Mouse (Mus musculus) gastrocnemius, adult 18-20 months (tissue): ENCODE results near the gene Pgpep1. TPM values are rescaled to one million over a fixed set of nuclear protein-coding genes. Genes with fewer than 3 reads are reported as not detected.

Source experiments
- DNase-seq: peaks from one replicate; pipeline ENCODE4 v3.0.0; 2021; ENCODE audit warnings: low spot score
- long read RNA-seq, 2 experiments: library from polyadenylated mRNA; stranded (forward); transcript quantifications; one replicate each; pipeline ENCODE4 v2.0.0; 2021
- total RNA-seq, 2 experiments: library from RNA; stranded (reverse); gene quantifications; 2 replicates each; pipeline ENCODE4 v1.2.3; 2021

Pgpep1 gene
- 10 to 100 TPM; 11.9 to 13.7 TPM for total RNA-seq
- long read RNA-seq, experiment 1, full-length matches to known transcripts: 7 of 8 reads
- long read RNA-seq, experiment 1, partial matches to known transcripts: 0 of 8 reads
- long read RNA-seq, experiment 1, other reads (novel, unspliced or antisense): 1 of 8 reads
- long read RNA-seq, experiment 2, full-length matches to known transcripts: 7 of 8 reads
- long read RNA-seq, experiment 2, partial matches to known transcripts: 0 of 8 reads
- long read RNA-seq, experiment 2, other reads (novel, unspliced or antisense): 1 of 8 reads

GRCm38 (mm10) chr8:70660273-70660725 lies at the start of gene Pgpep1:
Gene Pgpep1, minus strand, starts transcription at chr8:70660388.
- DNase-seq: no peak

- DNase-seq: no peak
Measured at GRCm38 (mm10) chr8:70709794-70710193, 49.6 kb upstream of the Pgpep1 start.

- DNase-seq: peak; percentile 65
Measured at GRCm38 (mm10) chr8:70708281-70708680, 48.1 kb upstream of the Pgpep1 start.

GRCm38 (mm10) chr8:70703287-70703686 lies 43.1 kb upstream of the Pgpep1 start, which contains the start of gene Iqcn:
Gene Iqcn, plus strand, starts transcription at chr8:70703457.
- no peak for DNase-seq

- DNase-seq: peak; percentile 91
Measured at GRCm38 (mm10) chr8:70702842-70703182, 42.6 kb upstream of the Pgpep1 start.

GRCm38 (mm10) chr8:70701982-70702841 lies 42.0 kb upstream of the Pgpep1 start:
- DNase-seq: no peak

GRCm38 (mm10) chr8:70701048-70701981 lies 41.1 kb upstream of the Pgpep1 start:
- no peak for DNase-seq

- peak; percentile 93 for DNase-seq
Measured at GRCm38 (mm10) chr8:70700555-70700922, 40.4 kb upstream of the Pgpep1 start.

GRCm38 (mm10) chr8:70699834-70700554 lies 39.8 kb upstream of the Pgpep1 start:
- DNase-seq: peak; percentile 78

GRCm38 (mm10) chr8:70699116-70699833 lies 39.1 kb upstream of the Pgpep1 start:
- DNase-seq: peak; percentile 52

- peak; percentile 99 for DNase-seq
Measured at GRCm38 (mm10) chr8:70698310-70699109, 38.3 kb upstream of the Pgpep1 start, which contains the start of gene Jund. Gene Jund, plus strand, starts transcription at chr8:70698949.

- no peak for DNase-seq
Measured at GRCm38 (mm10) chr8:70697366-70698250, 37.4 kb upstream of the Pgpep1 start.

GRCm38 (mm10) chr8:70696946-70697345 lies 36.8 kb upstream of the Pgpep1 start:
- DNase-seq: no peak

GRCm38 (mm10) chr8:70696019-70696885 lies 36.1 kb upstream of the Pgpep1 start:
- DNase-seq: peak; percentile 72

- DNase-seq: peak; percentile 64
Measured at GRCm38 (mm10) chr8:70695318-70696018, 35.3 kb upstream of the Pgpep1 start.

GRCm38 (mm10) chr8:70693636-70694035 lies 33.4 kb upstream of the Pgpep1 start:
- no peak for DNase-seq
